Mouse (Mus musculus) liver, embryonic 15.5 days (tissue): ENCODE results near the gene Dnajc27. TPM values are rescaled to one million over a fixed set of nuclear protein-coding genes. Genes with fewer than 3 reads are reported as not detected.

Experiments
- ATAC-seq: fragments of 200-750 bp; cut with Nextera tagmentation; 2 replicates; pipeline ENCODE4 v1.8.0; 2017; ENCODE audit warnings: moderate number of reproducible peaks, mild to moderate bottlenecking, moderate library complexity; ENCODE audit not compliant: insufficient read depth
- H3K27ac ChIP-seq: fragments of 300-500 bp; sonication (generic); replicated peaks from 2 replicates; pipeline ENCODE4 v1.5.1; 2015; ENCODE audit warnings: mild to moderate bottlenecking, inconsistent platforms
- H3K27me3 ChIP-seq: fragments of 300-500 bp; sonication (generic); 2 replicates; pipeline ENCODE4 v1.6.1; 2015; ENCODE audit warnings: mild to moderate bottlenecking, inconsistent platforms
- H3K36me3 ChIP-seq: fragments of 300-500 bp; sonication (generic); replicated peaks from 2 replicates; pipeline ENCODE4 v1.6.1; 2015; ENCODE audit warnings: moderate library complexity, mild to moderate bottlenecking, inconsistent platforms
- H3K4me1 ChIP-seq: fragments of 300-500 bp; sonication (generic); replicated peaks from 2 replicates; pipeline ENCODE4 v1.6.1; 2015; ENCODE audit warnings: inconsistent platforms
- H3K4me2 ChIP-seq: fragments of 300-500 bp; sonication (generic); 2 replicates; pipeline ENCODE4 v1.6.1; 2015; ENCODE audit warnings: moderate library complexity, mild to moderate bottlenecking, inconsistent platforms
- H3K4me3 ChIP-seq: fragments of 300-500 bp; sonication (generic); replicated peaks from 2 replicates; pipeline ENCODE4 v1.5.1; 2015; ENCODE audit warnings: mild to moderate bottlenecking, inconsistent platforms
- H3K9ac ChIP-seq: fragments of 300-500 bp; sonication (generic); 2 replicates; pipeline ENCODE4 v1.6.1; 2015; ENCODE audit warnings: moderate library complexity, mild to moderate bottlenecking, inconsistent platforms
- H3K9me3 ChIP-seq: fragments of 300-500 bp; sonication (generic); replicated peaks from 2 replicates; pipeline ENCODE4 v1.6.1; 2016; ENCODE audit warnings: inconsistent platforms
- WGBS: fragments of 180-500 bp; shearing (Covaris S2); methylation state at CpG from one replicate; pipeline ENCODE4 v1.1.7; 2015; ENCODE audit warnings: mixed read lengths; ENCODE audit not compliant: insufficient replicate concordance; 5-methylcytosine and 5-hydroxymethylcytosine counted together
- polyA plus RNA-seq: library from polyadenylated mRNA; unstranded; fragments of >200 nt; fragmentation: Nextera tagmentation; extraction: Ambion mirVana; gene quantifications from 2 replicates; pipeline ENCODE4 v1.2.1, GENCODE M21; 2015

Dnajc27 gene
- polyA plus RNA-seq, 1 experiment from 2014 or later: 1.2 TPM

DNA sequence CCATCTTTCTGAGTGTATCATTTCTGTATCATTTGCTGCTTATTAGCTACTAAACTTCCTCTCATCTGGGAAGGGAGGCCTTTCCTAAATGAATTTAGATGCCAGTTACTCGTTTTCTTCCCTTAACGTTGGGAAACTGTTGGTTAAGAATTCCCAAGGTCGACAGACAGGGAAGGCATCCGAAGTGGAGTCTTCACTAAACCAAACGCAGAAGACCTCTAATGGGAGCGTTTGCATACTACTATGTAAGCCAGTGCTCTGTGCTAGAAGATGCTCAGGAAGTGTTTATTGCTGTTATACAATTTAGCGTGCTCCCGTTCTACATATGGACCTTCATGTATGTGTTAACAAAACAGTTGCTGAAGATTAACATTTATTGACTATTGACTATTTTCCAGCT, 1.1 kb downstream of the Dnajc27 start:
- no peak overlapping the region for H3K9ac ChIP-seq
- peak overlapping the region; percentile 96 for H3K4me2 ChIP-seq
- H3K27ac ChIP-seq: no peak overlapping the region
- no peak for ATAC-seq
- H3K36me3 ChIP-seq: no peaks in the 10 kb centered on the region; the same call in 1 of the 2 replicates
- peaks cover 18% of the 10 kb centered on the region for H3K4me1 ChIP-seq
- H3K9me3 ChIP-seq: no peaks in the 10 kb centered on the region
- WGBS: 60% methylated on average over 8 of the region's 8 CpGs
- no peaks in the 10 kb centered on the region for H3K27me3 ChIP-seq
- H3K4me3 ChIP-seq: no peak overlapping the region

DNA sequence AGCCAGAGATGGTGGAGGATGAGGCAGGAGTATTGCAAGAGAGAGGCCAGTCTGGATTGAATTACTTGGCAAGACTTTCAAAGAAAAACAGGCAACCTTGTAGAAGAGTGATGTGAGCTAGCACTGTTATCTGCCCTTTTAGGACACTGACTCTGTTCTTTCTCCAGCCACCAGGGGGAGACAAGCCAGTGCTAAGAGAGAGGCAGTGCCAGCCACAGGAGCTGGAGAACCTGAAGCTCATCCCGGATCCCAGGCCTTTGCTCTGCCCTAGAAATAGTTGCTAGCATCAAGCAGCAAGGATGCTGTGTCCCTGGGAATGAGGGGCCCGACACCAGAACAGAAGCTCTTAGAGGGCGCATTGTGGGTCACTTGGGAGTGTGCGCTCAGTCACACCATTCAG, 25.0 kb downstream of the Dnajc27 start:
- ATAC-seq: no peak; the same call in 1 of the 2 replicates
- H3K27me3 ChIP-seq: no peaks in the 10 kb centered on the region
- no peak overlapping the region for H3K9ac ChIP-seq
- no peak overlapping the region for H3K4me3 ChIP-seq
- no peaks in the 10 kb centered on the region; the same call in 1 of the 2 replicates for H3K36me3 ChIP-seq
- H3K27ac ChIP-seq: no peak overlapping the region
- H3K4me2 ChIP-seq: no peak overlapping the region
- no peaks in the 10 kb centered on the region for H3K4me1 ChIP-seq
- 67% methylated on average over 4 of the region's 4 CpGs for WGBS
- H3K9me3 ChIP-seq: no peaks in the 10 kb centered on the region

DNA sequence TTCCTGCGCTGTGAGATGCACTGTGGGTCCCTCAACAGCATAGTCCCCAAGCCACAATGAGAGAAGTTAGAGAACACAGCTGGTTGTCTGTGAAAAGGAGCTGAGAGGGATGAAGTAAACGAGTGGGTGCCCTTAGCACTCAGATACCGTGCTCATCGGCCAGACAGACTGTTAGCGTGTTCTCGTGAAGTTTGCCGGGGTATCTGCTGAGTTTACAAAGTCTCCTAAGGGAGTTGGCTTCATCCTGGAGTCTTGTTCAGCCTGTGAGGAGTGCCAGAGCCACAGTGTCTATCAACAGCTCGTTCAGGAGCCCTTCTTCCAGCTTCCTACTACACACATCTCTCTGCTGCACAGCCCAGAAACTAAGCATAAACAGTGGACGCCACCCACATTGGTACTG, 33.7 kb downstream of the Dnajc27 start:
- no peaks in the 10 kb centered on the region for H3K4me1 ChIP-seq
- no peaks in the 10 kb centered on the region for H3K9me3 ChIP-seq
- no peak overlapping the region for H3K9ac ChIP-seq
- no peak overlapping the region for H3K27ac ChIP-seq
- WGBS: 59% methylated on average over 9 of the region's 9 CpGs
- no peaks in the 10 kb centered on the region for H3K36me3 ChIP-seq
- ATAC-seq: no peak
- no peak overlapping the region for H3K4me3 ChIP-seq
- H3K4me2 ChIP-seq: no peak overlapping the region
- no peaks in the 10 kb centered on the region for H3K27me3 ChIP-seq

GRCm38 (mm10) chr12:4117136-4117535, 34.8 kb downstream of the Dnajc27 start:
- ATAC-seq: no peak
- no peak overlapping the region for H3K4me3 ChIP-seq

DNA sequence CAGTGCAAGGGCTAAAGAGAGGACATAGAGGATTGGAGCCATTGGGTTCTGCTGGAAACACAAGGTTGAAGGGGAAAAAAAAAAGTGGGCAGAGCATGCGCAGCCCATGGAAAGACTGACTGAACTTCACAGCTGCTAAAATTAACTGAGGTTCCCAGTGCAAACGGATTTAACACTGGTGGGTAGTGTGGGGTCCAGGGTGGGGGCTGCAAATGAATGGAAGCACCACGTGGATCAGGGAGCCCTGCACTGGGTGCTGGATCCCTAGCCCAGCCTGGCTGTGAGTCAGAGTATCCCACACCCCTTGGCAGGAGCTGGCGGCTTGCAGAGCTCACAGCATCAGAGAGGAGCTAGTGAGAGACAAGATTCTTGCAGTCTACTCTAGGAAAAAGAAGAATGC, 35.2 kb downstream of the Dnajc27 start:
- H3K4me3 ChIP-seq: no peak overlapping the region
- H3K9ac ChIP-seq: no peak overlapping the region
- no peak overlapping the region for H3K4me2 ChIP-seq
- no peaks in the 10 kb centered on the region for H3K36me3 ChIP-seq
- no peak overlapping the region for H3K27ac ChIP-seq
- ATAC-seq: no peak
- 55% methylated on average over 4 of the region's 4 CpGs for WGBS
- no peaks in the 10 kb centered on the region for H3K27me3 ChIP-seq
- no peaks in the 10 kb centered on the region for H3K9me3 ChIP-seq
- H3K4me1 ChIP-seq: no peaks in the 10 kb centered on the region

More at GRCm38 (mm10) chr12:4117136-4117535, 34.8 kb downstream of the Dnajc27 start:
- Histone ChIP-seq H3K27ac (no peak overlapping the region), H3K4me2 (no peak overlapping the region), H3K9me3 (no peaks in the 10 kb centered on the region), H3K27me3 (no peaks in the 10 kb centered on the region), H3K4me1 (no peaks in the 10 kb centered on the region), H3K9ac (no peak overlapping the region), H3K36me3 (no peaks in the 10 kb centered on the region)
- WGBS: 71% methylated on average over 3 of the region's 3 CpGs

DNA sequence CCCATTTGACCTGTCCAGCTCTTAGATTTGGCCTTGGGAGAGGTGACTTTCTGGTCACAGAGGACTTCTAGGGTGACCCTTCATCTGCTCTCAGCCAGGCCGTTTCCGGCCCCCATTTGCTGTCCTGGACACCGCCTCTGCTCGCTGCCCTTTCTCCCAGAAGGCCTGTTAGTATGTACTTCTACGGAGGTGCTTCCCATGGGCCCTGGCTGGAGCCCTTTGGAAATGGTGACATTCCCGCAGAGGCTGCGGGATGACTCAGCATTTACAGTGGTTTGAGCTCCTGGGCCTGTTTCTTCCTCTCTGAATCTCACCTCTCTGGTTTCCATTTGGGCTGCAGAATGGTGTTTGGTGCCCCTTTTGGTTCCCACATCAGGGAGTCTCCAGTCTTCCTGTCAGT, 45.0 kb downstream of the Dnajc27 start:
- H3K4me2 ChIP-seq: no peak overlapping the region
- 65% methylated on average over 7 of the region's 7 CpGs for WGBS

GRCm38 (mm10) chr12:4132941-4133846, 50.8 kb downstream of the Dnajc27 start, which contains the start of gene Adcy3:
Gene Adcy3 (plus strand): TSS chr12:4133103.
- Histone ChIP-seq H3K27me3 (peaks cover 27% of the 10 kb centered on the region), H3K4me3 (peak within 1 kb of the TSS; percentile 50), H3K36me3 (no peaks in the 10 kb centered on the region), H3K4me2 (peak within 1 kb of the TSS; percentile 66), H3K27ac (no peak within 1 kb of the TSS), H3K9ac (no peak within 1 kb of the TSS), H3K9me3 (no peaks in the 10 kb centered on the region), H3K4me1 (no peaks in the 10 kb centered on the region)
- WGBS: 1% methylated on average over 83 of the region's 83 CpGs
- ATAC-seq: peak; percentile 51; the same call in 1 of the 2 replicates

More for the DNA sequence above, 45.0 kb downstream of the Dnajc27 start:
- H3K27ac ChIP-seq: no peak overlapping the region
- ATAC-seq: no peak
- no peaks in the 10 kb centered on the region for H3K36me3 ChIP-seq
- H3K9ac ChIP-seq: no peak overlapping the region
- H3K27me3 ChIP-seq: peaks cover 2% of the 10 kb centered on the region; the same call in 1 of the 2 replicates
- no peaks in the 10 kb centered on the region for H3K9me3 ChIP-seq
- no peaks in the 10 kb centered on the region for H3K4me1 ChIP-seq
- H3K4me3 ChIP-seq: no peak overlapping the region

DNA sequence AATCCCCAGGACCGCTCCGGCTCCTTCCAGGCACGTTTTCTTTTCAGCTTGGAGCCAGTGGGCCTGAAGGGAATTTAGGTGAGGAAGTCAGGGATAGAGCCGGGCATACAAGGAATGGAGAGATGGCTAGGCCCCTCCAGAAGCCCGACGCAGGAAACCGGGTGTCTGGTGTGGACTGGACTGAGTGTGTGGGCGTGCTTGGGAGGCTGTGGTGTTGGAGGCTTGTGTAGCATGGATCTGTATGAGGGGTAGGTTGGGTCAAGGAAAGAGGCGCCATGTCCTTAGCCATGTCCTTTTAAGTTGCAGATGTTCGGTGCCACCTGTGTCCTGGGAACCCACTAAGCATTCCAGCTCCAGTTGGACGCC, 51.4 kb downstream of the Dnajc27 start:
- Histone ChIP-seq H3K36me3 (no peaks in the 10 kb centered on the region), H3K27ac (no peak overlapping the region), H3K4me1 (no peaks in the 10 kb centered on the region), H3K9ac (no peak overlapping the region), H3K27me3 (peaks cover 27% of the 10 kb centered on the region), H3K4me2 (peak overlapping the region; percentile 66), H3K9me3 (no peaks in the 10 kb centered on the region), H3K4me3 (peak overlapping the region; percentile 50)
- 28% methylated on average over 11 of the region's 11 CpGs for WGBS
- ATAC-seq: no peak

GRCm38 (mm10) chr12:4143179-4143578, 60.8 kb downstream of the Dnajc27 start:
- Histone ChIP-seq H3K27ac (no peak overlapping the region), H3K36me3 (no peaks in the 10 kb centered on the region), H3K9ac (no peak overlapping the region), H3K9me3 (no peaks in the 10 kb centered on the region), H3K4me1 (no peaks in the 10 kb centered on the region), H3K4me2 (no peak overlapping the region), H3K27me3 (no peaks in the 10 kb centered on the region), H3K4me3 (no peak overlapping the region)
- 58% methylated on average over 5 of the region's 5 CpGs for WGBS
- no peak for ATAC-seq

DNA sequence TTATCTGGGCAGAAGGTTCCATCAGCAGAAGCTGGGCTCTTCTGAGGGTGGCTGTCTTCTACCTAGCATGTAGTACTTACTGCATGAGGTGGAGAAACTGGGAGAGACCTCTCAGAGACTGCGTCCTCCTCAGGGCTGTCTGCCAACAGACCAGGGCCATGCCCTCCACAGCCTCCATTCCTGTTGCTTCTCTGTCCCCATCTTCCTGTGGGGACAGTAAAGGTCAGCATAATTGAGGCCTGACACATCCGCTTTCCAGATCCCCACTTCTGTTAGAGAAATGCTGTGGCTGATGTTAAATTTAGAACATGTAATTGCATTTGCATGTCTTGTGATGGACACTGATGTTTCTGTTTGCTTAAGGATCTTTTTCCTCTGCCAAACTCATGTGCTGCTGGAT, 68.6 kb downstream of the Dnajc27 start:
- Histone ChIP-seq H3K4me1 (no peaks in the 10 kb centered on the region), H3K27ac (no peak overlapping the region), H3K9ac (no peak overlapping the region), H3K4me2 (no peak overlapping the region), H3K27me3 (no peaks in the 10 kb centered on the region), H3K9me3 (no peaks in the 10 kb centered on the region), H3K36me3 (no peaks in the 10 kb centered on the region), H3K4me3 (no peak overlapping the region)
- WGBS: 64% methylated on average over 2 of the region's 2 CpGs
- no peak for ATAC-seq

DNA sequence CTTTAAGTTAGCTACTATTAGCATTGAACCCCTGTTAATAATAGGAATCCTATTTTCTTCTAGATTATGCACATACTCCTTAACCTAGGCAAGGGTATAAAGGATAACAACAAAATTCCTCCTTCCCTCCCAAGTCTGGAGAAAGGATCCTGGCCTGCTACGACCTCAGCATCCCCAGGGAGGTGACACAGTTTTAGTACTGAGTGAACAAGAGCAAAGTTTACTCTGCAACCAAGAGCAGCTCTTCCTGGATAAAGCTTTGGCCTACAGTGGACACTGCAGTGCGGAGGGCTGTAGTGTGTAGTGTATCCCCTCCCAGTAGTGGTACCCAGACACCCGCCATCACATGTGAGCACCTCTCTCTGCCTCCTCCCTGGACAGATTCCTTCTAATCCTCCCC, 69.6 kb downstream of the Dnajc27 start:
- Histone ChIP-seq H3K4me3 (no peak overlapping the region), H3K36me3 (no peaks in the 10 kb centered on the region), H3K4me1 (no peaks in the 10 kb centered on the region), H3K27me3 (no peaks in the 10 kb centered on the region), H3K27ac (no peak overlapping the region), H3K9me3 (no peaks in the 10 kb centered on the region), H3K4me2 (no peak overlapping the region), H3K9ac (no peak overlapping the region)
- ATAC-seq: no peak
- WGBS: 69% methylated on average over 3 of the region's 3 CpGs
